Mouse (Mus musculus) lung, postnatal 4 days (tissue): Measurements from ENCODE around the gene Aqp2.
A peak's percentile ranks its signal among the peaks of the same experiment; 100 is the strongest.

Experiments used
- DNase-seq, 2 experiments: peaks; one replicate each; pipeline ENCODE4 v3.0.0; 2021

Gene Aqp2

DNA sequence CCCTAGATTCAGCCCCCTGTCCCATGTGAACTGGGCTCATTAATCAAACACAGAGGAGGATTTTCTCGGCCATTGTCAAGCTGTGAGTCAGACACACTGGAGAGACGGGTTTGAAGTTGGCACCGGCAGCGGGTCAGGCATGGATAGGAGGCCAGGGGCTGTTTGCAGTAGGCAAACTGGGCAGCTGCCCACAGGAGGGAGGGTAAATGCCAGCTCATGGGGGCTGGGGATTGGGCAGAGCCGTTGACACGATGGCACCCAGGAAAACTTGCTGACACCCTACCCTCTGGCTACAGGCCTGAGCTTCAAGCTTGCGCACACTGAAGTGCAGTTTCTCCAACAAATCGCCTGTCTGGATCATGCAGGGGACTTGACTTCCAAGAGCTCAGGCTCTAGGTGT is 13.3 kb downstream of the Aqp2 start:
- peak; percentile 52 to 74 for DNase-seq

DNA sequence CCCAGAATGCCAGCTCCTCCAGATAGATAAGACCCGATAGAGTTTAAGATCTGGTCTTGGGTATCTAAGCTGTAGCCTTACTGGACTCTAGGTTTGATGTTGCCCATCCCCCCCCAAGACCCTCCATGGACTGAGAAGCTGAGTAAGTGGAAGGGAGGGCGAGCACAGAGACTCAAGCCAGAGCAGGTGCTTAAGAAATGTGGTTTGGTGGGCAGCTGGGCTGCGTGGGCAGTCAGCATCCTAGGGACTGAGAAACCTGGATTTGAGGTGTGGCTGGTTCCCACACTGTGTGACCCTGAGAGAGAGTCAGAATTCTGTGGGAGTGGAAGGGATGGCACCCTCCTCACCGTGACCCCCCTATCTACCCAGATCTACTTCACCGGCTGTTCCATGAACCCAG is 14.0 kb downstream of the Aqp2 start:
- DNase-seq: no peak

DNA sequence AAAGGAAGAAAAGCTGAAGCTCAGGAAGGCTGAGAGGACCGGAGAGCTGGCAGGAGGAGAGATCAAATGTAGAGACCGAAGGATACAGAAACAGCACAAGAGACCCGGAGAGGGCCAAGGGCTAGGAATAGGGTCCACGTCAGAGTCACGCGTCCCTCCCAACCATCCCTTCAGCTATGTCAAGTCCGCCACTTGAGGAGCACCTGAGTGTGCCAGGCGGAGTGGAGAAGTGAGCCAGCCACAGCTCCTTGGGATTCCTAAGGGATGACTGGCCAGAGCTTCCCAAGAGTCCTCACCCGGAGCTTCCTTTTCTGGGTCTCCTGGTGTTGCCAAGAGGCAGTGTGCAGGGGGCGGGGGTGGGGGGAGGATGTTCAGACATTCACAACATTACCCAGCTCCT is 16.1 kb downstream of the Aqp2 start:
- peak; percentile 63 to 87 for DNase-seq

DNA sequence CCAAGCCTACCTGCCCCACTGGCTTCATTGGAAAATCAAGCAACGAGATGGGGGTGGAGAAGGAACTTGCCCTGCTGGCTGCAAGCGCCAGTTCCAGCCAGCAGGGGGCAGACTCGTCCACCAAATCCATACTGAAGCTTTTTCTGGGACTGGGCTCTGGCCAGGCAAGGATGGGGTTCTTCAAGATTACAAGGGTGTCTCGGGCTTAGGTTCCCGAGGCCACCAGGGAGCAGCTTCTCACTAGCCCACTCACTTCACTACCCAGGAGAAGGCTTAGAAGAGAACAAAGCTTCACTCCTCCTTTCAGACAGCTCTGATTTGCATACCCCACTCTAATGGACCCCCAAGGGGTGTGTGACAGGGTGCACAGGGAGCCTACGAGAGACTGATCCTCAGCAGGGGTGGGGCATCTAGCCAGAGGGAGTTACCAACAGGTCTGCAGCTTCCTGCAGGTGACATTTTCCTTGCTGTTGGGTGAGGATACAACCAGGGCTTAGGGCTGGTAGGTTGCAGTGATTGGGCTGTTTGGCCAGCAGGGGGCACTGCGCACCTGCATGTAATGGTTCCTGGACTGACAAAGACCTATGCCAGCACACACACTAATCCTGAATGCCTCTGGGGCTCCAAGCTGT is 17.3 kb downstream of the Aqp2 start:
- peak; percentile 87 to 89 for DNase-seq

DNA sequence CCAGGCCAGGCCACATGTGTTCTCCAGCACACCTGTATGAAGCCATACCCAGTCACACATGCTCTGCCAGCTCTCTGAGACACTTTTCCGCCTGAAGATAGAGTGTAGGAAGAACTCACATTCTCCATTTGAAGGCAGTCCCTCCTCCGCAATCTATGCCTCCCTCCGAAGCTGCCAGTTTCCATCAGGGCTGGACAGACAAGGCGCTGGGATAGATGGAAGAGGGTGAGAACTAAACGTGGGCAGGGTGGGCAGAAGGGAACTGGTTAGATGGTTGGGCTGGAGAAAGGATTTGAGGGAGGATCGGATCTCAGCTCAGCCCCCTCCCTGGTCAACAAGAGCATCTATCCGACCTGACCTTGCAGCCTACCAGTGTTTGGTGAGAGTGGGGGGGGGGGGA is 18.0 kb downstream of the Aqp2 start:
- DNase-seq: no peak

DNA sequence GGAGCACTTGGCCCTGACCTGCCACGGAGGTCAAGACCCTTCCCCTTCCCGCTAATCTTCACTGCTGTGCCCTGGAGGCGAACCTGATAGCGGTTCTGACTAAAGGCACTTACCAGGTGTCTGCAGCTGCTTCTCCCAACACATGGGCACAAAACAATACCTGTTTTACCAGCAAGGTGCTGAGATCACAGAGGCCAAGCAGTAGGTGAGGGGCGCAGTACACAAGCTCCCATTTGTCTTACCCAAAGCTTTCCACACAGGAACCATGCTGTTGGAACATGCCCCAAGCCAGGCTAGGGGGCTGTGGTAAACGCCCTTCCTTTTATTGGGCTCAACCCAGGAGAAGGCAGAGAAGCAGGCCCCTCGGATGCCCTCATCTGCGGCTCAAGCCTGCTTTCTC is 18.7 kb downstream of the Aqp2 start:
- DNase-seq: no peak

DNA sequence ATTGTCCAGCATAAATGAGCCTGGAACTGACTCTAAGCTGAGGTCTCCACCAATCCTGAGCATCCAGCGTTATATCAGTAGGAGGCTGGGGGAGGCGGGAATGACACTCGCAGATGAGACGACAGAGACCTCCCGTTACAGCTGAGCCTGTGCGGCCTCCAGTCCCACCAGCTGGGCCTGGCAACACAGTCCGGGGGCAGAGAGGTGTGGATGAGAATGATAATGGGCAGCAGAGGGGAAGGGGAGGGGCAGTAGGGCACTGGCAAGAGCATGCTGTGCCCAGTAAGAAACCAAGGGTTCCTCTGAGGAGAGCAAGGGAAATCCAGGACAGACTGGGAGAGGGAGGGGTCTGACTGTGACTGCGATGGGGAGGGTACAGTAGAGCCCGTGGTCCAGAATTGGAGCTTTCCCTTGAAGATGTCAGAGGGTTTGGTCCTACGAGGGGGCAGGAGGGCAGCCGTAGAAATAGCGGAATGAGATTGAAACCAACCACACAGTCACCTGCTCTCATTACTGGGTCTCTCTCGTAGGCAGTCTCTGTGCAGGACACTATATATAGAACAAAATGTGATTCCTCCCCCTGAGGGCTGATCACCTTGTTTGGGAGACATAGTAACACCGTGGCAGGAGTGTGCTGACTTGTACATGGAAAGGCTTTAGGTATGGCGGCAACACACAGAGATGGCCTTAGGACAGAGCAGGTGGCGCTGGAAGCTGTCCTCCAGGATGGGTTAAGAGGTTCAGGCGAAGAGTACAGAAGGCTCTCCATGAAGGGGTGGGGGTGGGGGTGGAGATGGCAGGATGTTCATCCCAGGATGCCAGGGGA is 20.6 kb downstream of the Aqp2 start:
- no peak for DNase-seq

- DNase-seq: no peak
These were observed 22.3 kb downstream of the Aqp2 start, which contains the start of gene Aqp6 for GRCm38 (mm10) chr15:99600986-99601822. Gene Aqp6, plus strand, starts transcription at chr15:99601400.

- no peak for DNase-seq
These were observed 22.9 kb downstream of the Aqp2 start for GRCm38 (mm10) chr15:99601823-99602120.

GRCm38 (mm10) chr15:99602206-99602820 is 23.5 kb downstream of the Aqp2 start:
- no peak for DNase-seq

- no peak for DNase-seq
These were observed 24.4 kb downstream of the Aqp2 start for GRCm38 (mm10) chr15:99603216-99603615.

GRCm38 (mm10) chr15:99605595-99605994 is 26.7 kb downstream of the Aqp2 start:
- no peak for DNase-seq

GRCm38 (mm10) chr15:99606515-99606914 is 27.7 kb downstream of the Aqp2 start:
- no peak for DNase-seq

DNA sequence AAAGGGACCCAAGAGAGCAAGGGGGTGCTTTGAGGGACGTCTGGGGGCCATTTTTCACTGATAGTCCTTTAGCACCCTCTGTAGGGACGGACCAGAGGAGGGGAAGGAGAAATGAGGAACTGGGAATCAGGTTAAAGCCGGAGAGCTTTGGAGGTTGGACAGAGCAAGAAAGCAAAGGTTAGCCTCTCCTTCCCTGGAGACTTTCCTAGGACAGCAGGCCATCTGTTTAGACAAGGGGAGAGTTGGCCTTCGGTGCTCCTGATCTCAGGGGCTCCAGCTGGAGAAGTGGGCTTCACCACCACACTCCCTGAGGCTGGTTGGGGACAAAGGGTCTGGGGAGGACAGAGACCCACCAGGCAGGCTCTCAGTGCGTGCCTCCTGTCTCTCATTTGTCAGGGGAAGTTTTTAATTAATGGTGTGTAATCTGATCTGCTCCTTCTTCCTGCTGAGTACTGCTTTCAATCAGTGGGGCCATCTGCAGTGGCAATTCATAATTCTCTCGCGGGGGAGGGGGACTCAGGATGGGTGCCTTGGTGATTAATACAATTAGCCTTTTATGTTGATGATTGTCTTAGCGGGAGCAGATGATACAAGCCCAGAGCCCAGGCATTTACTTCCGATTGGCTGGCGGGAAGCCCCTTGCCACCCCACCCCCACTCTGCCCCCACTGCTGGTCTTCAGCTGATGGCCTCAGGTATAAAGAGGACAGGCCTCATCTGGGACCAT is 28.7 kb downstream of the Aqp2 start:
- no peak for DNase-seq

GRCm38 (mm10) chr15:99608382-99609125 is 29.7 kb downstream of the Aqp2 start:
- DNase-seq: no peak

DNA sequence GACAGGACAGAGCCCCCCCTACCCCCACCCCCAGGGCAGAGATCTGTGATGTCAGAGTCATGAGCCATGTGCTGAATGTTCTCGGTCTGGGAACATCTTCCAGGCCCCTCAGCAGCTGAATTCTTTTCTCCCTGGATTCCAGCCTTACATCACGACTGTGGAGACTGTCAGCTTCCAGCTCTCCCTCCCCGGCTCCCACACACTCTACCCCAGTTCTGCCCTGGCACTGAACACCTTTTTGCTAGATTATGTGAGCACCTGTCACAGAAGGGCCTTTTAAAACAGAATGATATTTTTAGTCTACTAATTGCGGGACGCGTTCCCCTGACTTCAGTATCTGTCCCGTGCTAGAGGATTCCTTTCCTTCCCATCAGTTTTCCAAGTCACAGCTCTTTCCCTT is 32.7 kb downstream of the Aqp2 start:
- no peak for DNase-seq

GRCm38 (mm10) chr15:99614273-99614672 is 35.4 kb downstream of the Aqp2 start:
- DNase-seq: peak in 1 of 2 experiments; percentile 65

DNA sequence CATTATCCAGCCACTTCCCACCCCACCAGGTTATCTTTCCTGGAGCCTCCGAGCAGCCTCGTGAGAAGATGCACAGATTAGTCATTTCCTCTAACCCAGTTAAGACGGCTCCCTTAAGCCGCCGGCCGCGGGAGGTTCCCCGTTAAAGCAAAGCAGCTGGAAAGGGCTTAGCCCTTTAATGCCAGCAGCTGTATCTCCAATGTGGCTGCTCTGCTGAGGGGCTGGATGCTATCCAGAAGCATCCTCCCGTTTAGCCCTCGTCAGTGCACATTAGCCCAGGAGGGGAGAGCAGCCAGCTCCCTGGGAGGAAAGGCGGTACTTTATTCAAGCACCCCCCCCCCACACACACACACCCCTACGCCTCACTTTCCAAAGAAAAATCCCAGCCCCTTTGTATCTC is 35.9 kb downstream of the Aqp2 start:
- DNase-seq: peak; percentile 34 to 72

DNA sequence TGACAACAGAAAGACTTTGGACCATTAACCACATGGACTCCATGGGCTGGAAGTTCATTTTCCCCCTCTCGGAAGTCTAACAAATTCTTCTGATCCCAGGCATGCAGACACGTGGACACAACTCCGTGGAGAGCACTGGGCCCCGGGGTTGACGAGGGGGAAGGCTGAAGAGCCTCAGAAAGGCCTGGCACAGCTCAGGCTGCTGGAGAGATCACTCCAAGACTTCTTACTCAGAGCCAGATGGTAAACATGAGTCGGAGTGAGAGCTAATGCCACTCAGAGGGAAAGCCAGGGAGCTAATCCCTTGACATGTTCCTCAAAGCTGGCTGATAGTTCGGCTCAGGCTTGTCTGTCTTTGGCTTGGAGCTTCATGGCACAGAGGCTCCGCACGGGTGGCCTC is 36.4 kb downstream of the Aqp2 start:
- peak; percentile 44 to 77 for DNase-seq

DNA sequence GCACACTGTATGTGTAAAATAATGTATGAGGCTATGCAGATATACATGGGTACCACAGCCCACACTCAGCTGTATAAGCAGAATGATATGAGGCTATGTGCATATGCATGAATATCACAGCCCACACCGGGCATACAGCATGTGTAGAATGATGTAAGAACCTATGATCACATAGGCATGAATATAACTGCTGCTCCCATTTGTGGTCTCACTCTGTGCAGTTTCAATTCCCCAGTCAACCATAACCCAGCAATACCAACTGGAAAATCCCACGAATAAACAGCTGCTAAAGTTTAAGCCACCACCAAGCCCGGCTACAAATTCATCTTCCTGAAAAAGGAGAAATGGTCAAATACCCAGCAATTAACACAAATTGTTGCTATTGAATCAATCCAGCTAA is 39.7 kb downstream of the Aqp2 start:
- DNase-seq: no peak

DNA sequence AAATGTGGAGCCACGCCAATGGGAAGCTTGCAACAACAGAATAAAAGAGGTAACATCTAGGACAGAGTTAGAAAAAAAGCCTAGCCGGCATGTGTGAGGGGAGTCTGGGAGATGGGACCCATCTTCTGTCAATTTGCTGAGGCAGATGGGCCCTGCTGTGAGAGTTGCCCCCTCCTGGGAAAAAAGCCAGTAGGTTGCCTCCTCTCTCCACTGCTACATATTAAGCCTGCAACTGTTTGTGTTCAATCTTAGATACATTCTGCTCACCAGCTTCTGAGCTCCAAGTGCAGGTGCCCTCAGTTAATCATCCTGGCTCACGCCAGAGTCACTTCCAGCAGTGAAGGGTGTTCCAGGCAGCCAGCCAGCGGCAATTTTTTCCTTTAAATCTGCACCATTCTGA is 41.0 kb downstream of the Aqp2 start:
- DNase-seq: no peak

- DNase-seq: no peak
These were observed 43.2 kb downstream of the Aqp2 start for GRCm38 (mm10) chr15:99622063-99622462.
